Mouse (Mus musculus) midbrain, embryonic 10.5 days (tissue): ENCODE results near the gene Mavs. TPM values are rescaled to one million over a fixed set of nuclear protein-coding genes. Genes with fewer than 3 reads are reported as not detected.

ENCODE experiments used
- DNase-seq: peaks from one replicate; pipeline ENCODE4 v3.0.0-alpha.2; 2017; ENCODE audit warnings: low spot score
- H3K27ac ChIP-seq: fragments of 300-500 bp; sonication (generic); replicated peaks from 2 replicates; pipeline ENCODE4 v1.5.1; 2016; ENCODE audit warnings: mild to moderate bottlenecking
- H3K27me3 ChIP-seq: fragments of 300-500 bp; sonication (generic); 2 replicates; pipeline ENCODE4 v1.6.1; 2016; ENCODE audit warnings: low read depth, mild to moderate bottlenecking; ENCODE audit not compliant: poor library complexity, severe bottlenecking
- H3K36me3 ChIP-seq: fragments of 300-500 bp; sonication (generic); 2 replicates; pipeline ENCODE4 v1.6.1; 2016; ENCODE audit warnings: mild to moderate bottlenecking, moderate library complexity
- H3K4me1 ChIP-seq: fragments of 300-500 bp; sonication (generic); 2 replicates; pipeline ENCODE4 v1.6.1; 2016
- H3K4me3 ChIP-seq: fragments of 300-500 bp; sonication (generic); 2 replicates; pipeline ENCODE4 v1.5.1; 2016; ENCODE audit warnings: mild to moderate bottlenecking, moderate library complexity
- H3K9me3 ChIP-seq: fragments of 300-500 bp; sonication (generic); replicated peaks from 2 replicates; pipeline ENCODE4 v1.6.1; 2016; ENCODE audit warnings: mild to moderate bottlenecking
- WGBS: fragments of 180-500 bp; shearing (Covaris S2); methylation state at CpG from one replicate; pipeline ENCODE4 v1.1.7; 2016; 5-methylcytosine and 5-hydroxymethylcytosine counted together
- microRNA-seq: library from miRNA; unstranded; fragments of <30 nt; microRNA quantifications from one replicate; pipeline ENCODE4, GENCODE M21; 2017
- polyA plus RNA-seq: library from polyadenylated mRNA; unstranded; fragments of >200 nt; fragmentation: Nextera tagmentation; extraction: Ambion mirVana; gene quantifications from 2 replicates; pipeline ENCODE4 v1.2.1, GENCODE M21; 2016

The Mavs gene
- polyA plus RNA-seq, 1 experiment from 2014 or later = 21.4 TPM

- Histone ChIP-seq H3K4me1 (no peaks in the 10 kb centered on the region), H3K4me3 (no peak overlapping the region), H3K27me3 (no peaks in the 10 kb centered on the region), H3K36me3 (peaks cover 95% of the 10 kb centered on the region), H3K27ac (no peak overlapping the region), H3K9me3 (no peaks in the 10 kb centered on the region)
- DNase-seq = no peak
These were observed 56.8 kb downstream of the Mavs start for GRCm38 (mm10) chr2:131290669-131291068.

GRCm38 (mm10) chr2:131296746-131297261 is 62.9 kb downstream of the Mavs start:
- H3K36me3 ChIP-seq = peaks cover 85% of the 10 kb centered on the region
- no peaks in the 10 kb centered on the region for H3K27me3 ChIP-seq
- DNase-seq = no peak
- no peak overlapping the region for H3K27ac ChIP-seq
- WGBS = 97% methylated on average over 2 of the region's 2 CpGs
- H3K4me1 ChIP-seq = peaks cover 3% of the 10 kb centered on the region; the same call in 1 of the 2 replicates
- H3K9me3 ChIP-seq = no peaks in the 10 kb centered on the region
- H3K4me3 ChIP-seq = no peak overlapping the region

Small RNA genes within 50 kb of the gene (microRNA-seq; reads per million reads assigned to microRNA genes)
- 92.8 reads per million, percentile 49 among the genes with 10 or more reads in this experiment for gene Mir103-2

Other genes with a start within 250 kb of the Mavs start
- 3.6 and 3.7 TPM in 2 replicates for gene Gfra4, start 191.0 kb upstream of the Mavs start, polyA plus RNA-seq
- gene Adam33, start 170.2 kb upstream of the Mavs start, polyA plus RNA-seq = 0.84 and 1.1 TPM in 2 replicates
- gene Siglec1, start 147.3 kb upstream of the Mavs start, polyA plus RNA-seq = 0.12 TPM in 2 replicates
- gene Hspa12b, start 106.8 kb upstream of the Mavs start, polyA plus RNA-seq = 6.5 and 7.6 TPM in 2 replicates
- not detected in 2 replicates for gene Gm11037, start 100.6 kb upstream of the Mavs start, polyA plus RNA-seq
- gene 1700037H04Rik, start 74.0 kb upstream of the Mavs start, polyA plus RNA-seq = 136 and 145 TPM in 2 replicates
- gene Cenpb, start 54.0 kb upstream of the Mavs start, polyA plus RNA-seq = 9.0 and 10.6 TPM in 2 replicates
- gene Cdc25b, start 47.1 kb upstream of the Mavs start, polyA plus RNA-seq = 117 and 140 TPM in 2 replicates
- gene Spef1, start 46.8 kb upstream of the Mavs start, polyA plus RNA-seq = 3.7 and 6.3 TPM in 2 replicates
- gene Ap5s1, start 27.0 kb upstream of the Mavs start, polyA plus RNA-seq = 25.9 and 28.9 TPM in 2 replicates
- 43.6 and 49.1 TPM in 2 replicates for gene Pank2, start 28.4 kb downstream of the Mavs start, polyA plus RNA-seq
- 7.5 and 10.5 TPM in 2 replicates for gene Rnf24, start 118.8 kb downstream of the Mavs start, polyA plus RNA-seq